Mouse (Mus musculus) gastrocnemius, postnatal 4 days (tissue): ENCODE measurements at regions not wholly inside any gene's neighbourhood (a gene's known extent, or its start where the extent isn't known, plus 50 kb on each side); places are given as distances from the start of the nearest gene placed in this dataset.

Experiments used
- DNase-seq, 2 experiments: peaks; one replicate each; pipeline ENCODE4 v3.0.0; 2021 to 2022; ENCODE audit warnings: low spot score in 2 of 2, mixed read lengths in 2 of 2

DNA sequence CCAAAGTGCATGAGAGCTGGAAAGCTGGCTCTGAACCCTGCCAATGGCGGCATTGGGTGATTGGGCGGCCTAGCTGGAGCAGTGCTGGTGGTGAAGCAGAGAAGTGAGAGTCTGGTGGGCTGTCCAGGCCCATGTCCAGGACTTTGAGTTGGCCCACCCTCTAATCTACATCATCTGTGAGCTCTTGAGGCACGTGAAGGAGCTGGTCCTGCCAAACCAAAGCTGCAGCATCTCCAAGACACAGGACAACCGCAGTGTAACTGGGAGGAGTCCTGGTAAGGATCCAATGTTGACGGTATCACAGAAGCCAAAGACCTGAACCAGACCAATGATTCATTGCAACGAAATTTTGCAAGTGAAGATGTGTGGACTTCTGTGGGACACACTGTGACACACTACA is 231.4 kb upstream of the Gm6657 start:
- no peak for DNase-seq

- DNase-seq: no peak
Observed at GRCm38 (mm10) chr12:77968543-77968942, 225.5 kb upstream of the Gm6657 start.

- no peak for DNase-seq
Observed at GRCm38 (mm10) chr12:77970026-77970425, 224.0 kb upstream of the Gm6657 start.

DNA sequence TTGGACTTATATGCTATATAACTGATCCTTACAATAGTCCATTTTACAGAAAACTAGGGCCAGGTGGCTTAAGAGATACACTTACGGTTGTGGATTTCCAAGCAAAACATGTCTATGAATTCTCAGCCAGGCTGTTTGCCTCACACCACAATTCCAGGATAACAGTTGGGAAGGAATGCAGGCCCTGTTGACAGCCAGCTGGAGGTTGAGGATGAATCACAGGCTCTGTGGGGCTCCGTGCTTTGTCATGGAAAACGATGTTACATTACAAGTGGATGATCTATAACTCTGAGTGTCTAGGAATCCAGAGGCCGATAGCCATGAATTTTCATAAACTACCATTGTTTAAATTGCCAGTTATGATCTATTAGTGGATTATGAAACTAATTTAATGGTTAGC is 221.9 kb upstream of the Gm6657 start:
- no peak for DNase-seq

DNA sequence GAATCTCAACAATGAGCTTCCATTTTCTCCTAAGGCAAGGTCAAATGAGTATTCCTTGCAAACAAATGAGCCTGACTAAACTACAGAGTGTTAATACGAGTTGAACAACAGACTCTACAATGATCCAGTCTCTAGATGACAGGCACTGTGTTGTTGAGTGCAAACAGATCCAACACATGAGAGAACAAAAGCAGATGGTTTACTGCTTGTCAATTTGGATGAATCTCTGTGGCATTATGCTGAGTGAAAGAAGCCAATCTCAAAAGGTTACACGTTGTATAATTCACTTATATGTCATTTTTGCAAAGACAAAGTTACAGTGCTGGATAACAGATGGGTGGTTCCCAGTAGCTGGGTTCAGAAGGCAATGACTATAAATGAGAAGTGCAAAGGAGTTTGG is 217.1 kb upstream of the Gm6657 start:
- DNase-seq: no peak

- DNase-seq: no peak
Observed at GRCm38 (mm10) chr12:77986738-77987137, 207.3 kb upstream of the Gm6657 start.

- no peak for DNase-seq
Observed at GRCm38 (mm10) chr12:77989766-77990165, 204.3 kb upstream of the Gm6657 start.

DNA sequence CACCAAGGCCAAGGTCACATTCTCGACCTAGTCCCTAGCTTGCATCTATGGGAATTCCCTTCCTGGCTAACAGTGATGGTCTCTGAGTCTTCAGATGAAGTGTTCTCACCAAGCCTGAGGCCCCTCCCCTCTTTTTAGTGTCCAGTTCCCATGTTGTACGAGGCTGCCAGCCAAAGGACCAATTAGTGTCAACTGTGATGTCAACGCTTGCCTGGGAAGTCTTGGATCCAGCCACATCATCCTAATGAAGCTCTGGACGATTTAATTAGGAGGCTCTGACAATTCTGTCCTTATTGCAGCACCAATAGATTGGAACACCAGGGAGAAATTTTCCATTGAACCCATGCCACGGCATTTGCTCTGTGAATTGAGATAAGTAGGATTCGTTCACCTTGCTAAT is 202.4 kb upstream of the Gm6657 start:
- DNase-seq: no peak

- DNase-seq: no peak
Observed at GRCm38 (mm10) chr12:77994176-77994575, 199.9 kb upstream of the Gm6657 start.

DNA sequence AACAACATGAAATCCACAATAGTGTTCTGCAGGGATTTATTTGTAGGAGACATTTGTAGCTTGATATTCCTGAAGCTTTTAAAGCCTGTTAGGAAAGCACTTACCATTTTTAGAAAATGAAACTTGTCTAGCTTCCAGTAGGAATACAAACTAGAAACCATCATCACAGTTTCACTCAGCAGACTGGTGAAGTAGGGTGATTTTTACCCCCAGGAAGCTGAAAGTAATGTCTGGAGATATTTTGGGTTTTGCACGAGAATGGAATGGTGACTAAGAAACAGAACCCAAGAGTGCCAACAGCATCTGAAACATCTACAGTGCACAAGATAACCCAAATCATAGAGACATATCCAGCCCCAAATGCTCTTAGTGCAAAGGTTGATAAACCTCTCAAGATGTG is 196.1 kb upstream of the Gm6657 start:
- no peak for DNase-seq

- DNase-seq: no peak
Observed at GRCm38 (mm10) chr12:78000401-78000800, 193.6 kb upstream of the Gm6657 start.

DNA sequence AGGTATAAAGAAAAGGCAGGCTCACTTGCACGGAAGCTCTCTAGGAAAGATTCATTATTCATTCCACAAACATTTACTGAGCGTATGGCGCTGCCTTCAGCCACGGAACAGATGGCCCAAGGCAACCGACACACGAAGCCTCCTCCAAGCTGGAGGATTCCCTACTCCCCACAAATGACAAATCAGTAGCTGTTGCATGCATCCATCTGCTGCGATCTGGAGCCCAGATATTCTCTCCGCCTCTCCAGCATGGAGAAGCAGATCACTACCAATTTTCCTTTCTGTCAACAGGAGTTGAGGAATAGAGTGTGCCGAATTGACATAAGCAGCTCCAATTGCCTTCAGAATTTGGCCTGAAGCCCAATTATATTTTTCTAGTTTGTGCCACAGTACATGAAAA is 192.2 kb upstream of the Gm6657 start:
- no peak for DNase-seq

DNA sequence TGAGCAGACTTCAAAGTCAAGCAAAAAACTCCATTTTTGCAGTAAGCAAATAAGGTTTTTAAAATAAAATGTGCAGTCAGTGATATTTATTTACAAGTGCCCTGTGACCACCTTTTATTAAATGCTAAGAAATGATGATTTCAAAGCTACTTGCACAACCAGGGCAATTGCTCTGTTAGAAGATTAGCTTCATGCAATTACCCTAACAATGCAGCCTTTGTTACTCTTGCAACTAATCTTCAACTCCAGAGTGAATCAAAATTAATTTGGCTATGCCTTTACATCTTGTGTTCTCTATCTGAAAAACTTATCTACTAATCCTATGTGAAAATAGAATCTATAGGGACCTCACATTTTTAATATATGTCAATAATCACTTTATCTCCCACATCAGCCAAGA is 160.3 kb upstream of the Gm6657 start:
- no peak for DNase-seq

DNA sequence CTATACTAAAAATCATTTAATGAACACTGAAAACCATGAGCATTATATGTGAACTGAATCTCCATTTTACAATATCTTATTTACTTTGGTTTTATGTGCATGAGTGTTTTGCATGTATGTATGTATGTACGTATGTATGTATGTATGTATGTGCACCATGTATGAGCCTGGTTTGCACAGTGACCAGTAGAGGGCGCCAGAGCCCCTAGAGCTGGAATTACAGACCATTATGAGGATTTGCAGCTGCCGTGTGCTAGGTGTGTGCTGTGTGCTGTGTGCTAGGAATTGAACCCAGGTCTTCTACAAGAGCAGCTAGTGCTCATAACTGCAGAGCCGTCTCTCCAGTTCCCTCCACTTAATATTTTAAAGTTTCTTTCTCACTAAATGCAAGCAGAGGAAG is 147.5 kb upstream of the Gm6657 start:
- DNase-seq: no peak

DNA sequence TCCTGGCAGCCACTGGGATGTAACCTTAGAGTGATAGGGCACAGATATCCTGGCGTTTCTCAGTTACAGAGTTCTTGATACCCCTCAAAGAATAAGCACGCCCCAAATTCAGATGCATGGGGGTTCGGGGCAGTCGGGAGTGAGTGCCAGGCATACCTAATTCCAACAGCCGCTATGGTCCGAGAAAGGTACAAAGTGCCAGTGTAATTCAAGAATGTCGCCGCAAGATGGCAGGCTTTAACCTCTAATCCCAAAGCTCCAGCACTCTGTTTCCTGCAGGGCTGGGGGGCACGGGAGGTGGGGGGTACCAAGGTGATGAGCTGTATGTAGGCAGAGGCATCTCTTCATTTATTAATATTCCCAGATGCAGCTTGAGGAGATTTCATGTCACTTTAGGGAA is 138.1 kb upstream of the Gm6657 start:
- DNase-seq: peak in 1 of 2 experiments; percentile 22

DNA sequence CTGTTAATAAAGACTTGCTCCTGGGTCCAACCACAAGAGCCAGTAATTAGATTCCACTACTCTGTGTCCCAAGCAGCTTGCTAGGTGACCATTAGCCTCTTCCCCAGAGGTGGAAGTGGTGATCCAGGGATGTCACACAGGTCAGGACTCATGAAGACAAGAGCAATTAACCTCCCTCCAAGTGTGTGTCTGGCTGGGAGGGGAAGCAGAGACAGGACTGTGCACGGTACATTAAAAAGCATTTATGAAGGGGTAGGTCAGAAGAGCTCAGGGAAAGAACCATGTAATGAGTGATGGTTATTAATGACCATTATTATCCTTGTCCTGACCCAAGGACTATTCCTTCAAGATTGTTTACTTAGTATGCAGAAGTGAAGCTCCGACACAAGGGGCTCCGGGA is 136.9 kb upstream of the Gm6657 start:
- no peak for DNase-seq

- no peak for DNase-seq
Observed at GRCm38 (mm10) chr12:78059965-78060364, 134.1 kb upstream of the Gm6657 start.

DNA sequence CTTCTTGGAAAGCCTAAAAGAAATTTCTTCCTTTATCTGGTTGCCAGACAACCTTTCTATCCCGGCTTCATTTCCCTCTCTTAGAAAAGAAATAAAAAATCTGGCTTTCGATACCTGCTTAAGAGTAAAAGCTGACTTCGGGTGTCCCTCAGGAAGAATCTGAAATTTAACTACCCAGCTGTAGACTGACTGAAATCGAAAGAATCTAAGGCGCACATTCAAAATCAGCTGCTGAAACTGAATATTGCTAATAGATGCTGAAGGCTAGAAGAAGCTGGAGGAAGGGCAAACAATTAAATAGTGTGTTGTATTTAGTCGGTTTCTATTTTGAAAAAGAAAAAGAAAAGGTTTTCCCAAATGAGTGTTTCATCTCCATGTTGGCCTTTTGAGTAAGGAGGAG is 128.0 kb upstream of the Gm6657 start:
- no peak for DNase-seq

- no peak for DNase-seq
Observed at GRCm38 (mm10) chr12:78072935-78073334, 121.1 kb upstream of the Gm6657 start.

- no peak for DNase-seq
Observed at GRCm38 (mm10) chr12:78074290-78074802, 119.7 kb upstream of the Gm6657 start.

DNA sequence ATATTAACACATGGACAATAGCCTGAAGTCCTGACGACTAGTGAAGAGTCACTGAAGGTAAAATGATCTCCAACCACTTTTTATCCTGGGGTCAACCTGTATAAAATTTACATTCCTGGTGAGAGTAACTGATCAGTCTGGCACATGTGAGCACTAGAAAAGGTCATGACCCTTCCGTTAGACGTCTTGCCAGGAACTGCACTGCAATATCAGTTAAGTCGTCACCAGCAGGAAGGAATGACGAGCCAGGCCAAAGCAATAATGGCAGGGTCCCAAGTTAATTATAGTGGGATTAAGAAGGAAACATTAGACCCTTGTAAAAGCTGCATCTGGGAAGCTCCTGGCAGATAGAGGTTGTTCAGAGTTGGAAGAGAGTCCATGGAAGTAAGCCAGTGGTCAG is 116.8 kb upstream of the Gm6657 start:
- DNase-seq: no peak

DNA sequence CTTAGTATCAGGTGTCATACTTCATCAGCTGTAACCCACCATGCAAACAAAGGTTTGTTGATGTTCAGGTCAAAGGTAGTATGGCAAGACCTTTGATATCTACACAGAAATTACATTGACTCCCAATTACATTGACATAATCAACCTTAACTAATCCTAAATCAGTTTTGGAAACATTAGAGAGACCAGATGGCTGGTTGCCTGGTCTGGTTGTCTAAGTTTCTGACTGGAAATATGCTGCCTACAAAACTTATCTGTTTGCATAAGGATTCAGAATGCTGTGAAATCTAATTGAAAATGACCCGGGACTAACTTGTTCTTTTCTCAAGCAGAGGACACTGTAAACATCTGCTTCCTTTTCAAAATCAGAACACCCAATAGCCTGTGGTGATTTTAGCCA is 111.9 kb upstream of the Gm6657 start:
- DNase-seq: no peak

- DNase-seq: no peak
Observed at GRCm38 (mm10) chr12:78086016-78086415, 108.0 kb upstream of the Gm6657 start.

DNA sequence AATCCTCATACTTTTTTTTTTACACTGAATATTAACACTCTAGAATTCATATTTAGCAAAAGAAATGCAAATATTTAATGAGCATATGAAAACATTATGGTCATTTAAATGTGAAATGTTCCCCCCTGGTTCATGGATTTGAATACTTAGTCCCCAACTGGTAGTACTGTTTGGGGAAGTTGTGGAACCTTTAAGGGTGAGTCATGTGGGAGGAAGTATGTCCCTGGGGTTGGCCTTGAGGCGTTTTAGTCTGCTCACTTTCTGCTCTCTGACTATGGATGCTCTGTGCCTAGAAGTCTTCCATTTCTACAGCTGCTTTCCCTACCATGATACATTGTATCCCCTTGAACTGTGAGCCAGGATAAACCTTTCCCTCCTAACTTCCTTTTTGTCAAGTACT is 106.1 kb upstream of the Gm6657 start:
- DNase-seq: no peak
